Mouse (Mus musculus): ENCODE data around the gene Hsf4. TPM values are rescaled to one million over a fixed set of nuclear protein-coding genes. Genes with fewer than 3 reads are reported as not detected.

Hsf4 gene
- polyA plus RNA-seq, 1 experiment, result 0.95 TPM

- Histone ChIP-seq H3K4me3 (replicated peaks; ENCODE audit: control insufficient read depth, low read depth, low read length) (peak overlapping the region; percentile 99), H3K4me1 (ENCODE audit: control insufficient read depth, insufficient read depth, low read length) (peaks cover 4% of the 10 kb centered on the region), H3K27ac (ENCODE audit: control insufficient read depth, insufficient read depth, low read depth, low read length, poor library complexity) (peak overlapping the region; percentile 90)
- no peak for TF ChIP-seq POLR2A (IDR thresholded peaks at IDR 0.05; ENCODE audit: borderline replicate concordance, control insufficient read depth, low read depth, low read length)
- no peak for TF ChIP-seq CTCF (IDR thresholded peaks at IDR 0.05; ENCODE audit: control insufficient read depth, insufficient read depth, low read length)
- 46% methylated on average over 18 of the region's 18 CpGs for WGBS
Observed at GRCm38 (mm10) chr8:105298351-105299252, 29.0 kb downstream of the Hsf4 start.

- peak overlapping the region; percentile 81 for H3K27ac ChIP-seq (ENCODE audit: control insufficient read depth, insufficient read depth, low read depth, low read length, poor library complexity)
- H3K4me3 ChIP-seq (replicated peaks; ENCODE audit: control insufficient read depth, low read depth, low read length), result peak overlapping the region; percentile 63
- peaks cover 4% of the 10 kb centered on the region for H3K4me1 ChIP-seq (ENCODE audit: control insufficient read depth, insufficient read depth, low read length)
- WGBS, result 67% methylated on average over 8 of the region's 8 CpGs
- no peak for TF ChIP-seq CTCF (IDR thresholded peaks at IDR 0.05; ENCODE audit: control insufficient read depth, insufficient read depth, low read length)
- peak; percentile 84 for TF ChIP-seq POLR2A (IDR thresholded peaks at IDR 0.05; ENCODE audit: borderline replicate concordance, control insufficient read depth, low read depth, low read length)
Observed at GRCm38 (mm10) chr8:105299962-105300361, 30.4 kb downstream of the Hsf4 start.

GRCm38 (mm10) chr8:105303396-105303795 lies 33.8 kb downstream of the Hsf4 start:
- 74% methylated on average over 8 of the region's 8 CpGs for WGBS
- no peak for TF ChIP-seq CTCF (IDR thresholded peaks at IDR 0.05; ENCODE audit: control insufficient read depth, insufficient read depth, low read length)
- TF ChIP-seq POLR2A (IDR thresholded peaks at IDR 0.05; ENCODE audit: borderline replicate concordance, control insufficient read depth, low read depth, low read length), result no peak
- H3K4me1 ChIP-seq (ENCODE audit: control insufficient read depth, insufficient read depth, low read length), result peaks cover 1% of the 10 kb centered on the region; the same call in 1 of the 2 replicates
- no peak overlapping the region for H3K27ac ChIP-seq (ENCODE audit: control insufficient read depth, insufficient read depth, low read depth, low read length, poor library complexity)
- no peak overlapping the region for H3K4me3 ChIP-seq (replicated peaks; ENCODE audit: control insufficient read depth, low read depth, low read length)

- 84% methylated on average over 9 of the region's 9 CpGs for WGBS
- H3K4me3 ChIP-seq (replicated peaks; ENCODE audit: control insufficient read depth, low read depth, low read length), result no peak overlapping the region
Observed at GRCm38 (mm10) chr8:105303874-105304273, 34.3 kb downstream of the Hsf4 start.

GRCm38 (mm10) chr8:105304325-105305210 lies 35.0 kb downstream of the Hsf4 start:
- H3K4me3 ChIP-seq (replicated peaks; ENCODE audit: control insufficient read depth, low read depth, low read length), result no peak overlapping the region
- H3K27ac ChIP-seq (ENCODE audit: control insufficient read depth, insufficient read depth, low read depth, low read length, poor library complexity), result no peak overlapping the region
- TF ChIP-seq POLR2A (IDR thresholded peaks at IDR 0.05; ENCODE audit: borderline replicate concordance, control insufficient read depth, low read depth, low read length), result no peak
- TF ChIP-seq CTCF (IDR thresholded peaks at IDR 0.05; ENCODE audit: control insufficient read depth, insufficient read depth, low read length), result no peak
- H3K4me1 ChIP-seq (ENCODE audit: control insufficient read depth, insufficient read depth, low read length), result no peaks in the 10 kb centered on the region; the same call in 1 of the 2 replicates
- 51% methylated on average over 9 of the region's 9 CpGs for WGBS

More at GRCm38 (mm10) chr8:105303874-105304273, 34.3 kb downstream of the Hsf4 start:
- TF ChIP-seq POLR2A (IDR thresholded peaks at IDR 0.05; ENCODE audit: borderline replicate concordance, control insufficient read depth, low read depth, low read length), result no peak
- TF ChIP-seq CTCF (IDR thresholded peaks at IDR 0.05; ENCODE audit: control insufficient read depth, insufficient read depth, low read length), result no peak
- H3K4me1 ChIP-seq (ENCODE audit: control insufficient read depth, insufficient read depth, low read length), result no peaks in the 10 kb centered on the region; the same call in 1 of the 2 replicates
- H3K27ac ChIP-seq (ENCODE audit: control insufficient read depth, insufficient read depth, low read depth, low read length, poor library complexity), result no peak overlapping the region

GRCm38 (mm10) chr8:105305211-105306145 lies 35.9 kb downstream of the Hsf4 start, which contains the start of gene Elmo3:
Gene Elmo3 (plus strand): TSS chr8:105305601.
- Histone ChIP-seq H3K4me1 (ENCODE audit: control insufficient read depth, insufficient read depth, low read length) (no peaks in the 10 kb centered on the region; the same call in 1 of the 2 replicates), H3K4me3 (replicated peaks; ENCODE audit: control insufficient read depth, low read depth, low read length) (peak within 1 kb of the TSS; percentile 2)
- WGBS, result 9% methylated on average over 29 of the region's 30 CpGs

GRCm38 (mm10) chr8:105306146-105306691 lies 36.6 kb downstream of the Hsf4 start:
- TF ChIP-seq CTCF (IDR thresholded peaks at IDR 0.05; ENCODE audit: control insufficient read depth, insufficient read depth, low read length) (no peak), POLR2A (IDR thresholded peaks at IDR 0.05; ENCODE audit: borderline replicate concordance, control insufficient read depth, low read depth, low read length) (no peak)

More at GRCm38 (mm10) chr8:105305211-105306145, 35.9 kb downstream of the Hsf4 start, which contains the start of gene Elmo3:
- peak within 1 kb of the TSS; percentile 7 for H3K27ac ChIP-seq (ENCODE audit: control insufficient read depth, insufficient read depth, low read depth, low read length, poor library complexity)
- TF ChIP-seq POLR2A (IDR thresholded peaks at IDR 0.05; ENCODE audit: borderline replicate concordance, control insufficient read depth, low read depth, low read length) (0 out of 2 replicates have a peak, but pooled peaks have one; percentile 34), CTCF (IDR thresholded peaks at IDR 0.05; ENCODE audit: control insufficient read depth, insufficient read depth, low read length) (no peak)

More at GRCm38 (mm10) chr8:105306146-105306691, 36.6 kb downstream of the Hsf4 start:
- WGBS, result 41% methylated on average over 5 of the region's 5 CpGs
- Histone ChIP-seq H3K4me1 (ENCODE audit: control insufficient read depth, insufficient read depth, low read length) (no peaks in the 10 kb centered on the region; the same call in 1 of the 2 replicates), H3K4me3 (replicated peaks; ENCODE audit: control insufficient read depth, low read depth, low read length) (no peak overlapping the region), H3K27ac (ENCODE audit: control insufficient read depth, insufficient read depth, low read depth, low read length, poor library complexity) (no peak overlapping the region)

Data from bone marrow, adult 2 months (tissue).